Mouse (Mus musculus): ENCODE measurements at regions not wholly inside any gene's neighbourhood (a gene's known extent, or its start where the extent isn't known, plus 50 kb on each side); places are given as distances from the start of the nearest gene placed in this dataset.
A peak's percentile ranks its signal among the peaks of the same experiment; 100 is the strongest.
"Not testable (repeated sequence)": the region's sequence is repeated elsewhere in the genome, so short reads cannot be mapped to it uniquely, and the experiment has no call there.

- 91% methylated on average over 2 of the region's 2 CpGs for WGBS
These were observed 88.4 kb upstream of the Slc2a12 start for GRCm38 (mm10) chr10:22556401-22556800.

DNA sequence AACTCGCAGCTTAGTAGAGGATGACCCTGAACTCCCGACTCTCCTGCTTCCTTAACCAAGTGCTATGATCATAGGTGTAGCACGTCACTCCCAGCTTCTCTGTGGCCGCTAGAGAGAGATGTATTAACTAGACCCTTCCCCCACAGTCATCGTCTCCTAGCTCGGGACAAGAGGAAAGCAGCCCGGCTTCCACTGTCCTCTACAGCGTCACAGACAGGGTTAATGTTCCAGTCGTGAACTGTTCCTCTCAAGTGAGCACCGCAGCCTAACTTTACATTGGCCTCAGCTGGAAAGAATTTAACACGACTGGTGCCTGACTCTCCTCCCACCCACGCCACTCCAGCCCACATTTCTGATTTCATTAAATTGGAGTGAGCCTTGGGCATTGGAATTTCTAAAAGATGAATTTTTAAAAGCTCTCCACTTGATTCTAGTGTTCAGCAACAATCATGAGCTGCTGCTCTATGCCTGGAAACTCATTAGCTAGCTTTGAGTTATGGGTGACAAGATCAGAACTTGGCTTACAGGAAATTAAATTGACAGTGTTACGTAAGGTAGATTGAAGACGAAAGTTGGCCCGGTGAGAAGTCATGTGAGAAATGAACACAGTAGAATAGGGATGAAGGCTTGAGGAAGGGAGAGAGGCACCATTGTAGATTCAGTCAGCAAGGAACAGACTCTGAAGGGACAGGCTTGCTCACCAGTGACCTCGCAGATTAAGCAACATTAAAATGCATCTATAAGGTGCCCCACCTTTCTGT, 75.4 kb upstream of the Slc2a12 start:
- H3K27me3 ChIP-seq (replicated peaks); H3K27ac ChIP-seq; H3K9me3 ChIP-seq; H3K4me2 ChIP-seq (replicated peaks); H3K36me3 ChIP-seq; ATAC-seq (ENCODE audit: low FRiP score, low read depth); H3K9ac ChIP-seq; H3K4me1 ChIP-seq; H3K4me3 ChIP-seq: not testable (repeated sequence)
- 74% methylated on average over 16 of the region's 16 CpGs for WGBS

More at GRCm38 (mm10) chr10:22556401-22556800, 88.4 kb upstream of the Slc2a12 start:
- not testable (repeated sequence) for H3K27me3 ChIP-seq (replicated peaks); H3K27ac ChIP-seq; H3K9ac ChIP-seq; H3K4me1 ChIP-seq; ATAC-seq (ENCODE audit: low FRiP score, low read depth); H3K9me3 ChIP-seq; H3K4me3 ChIP-seq; H3K36me3 ChIP-seq; H3K4me2 ChIP-seq (replicated peaks)

- H3K27me3 ChIP-seq (replicated peaks); H3K4me1 ChIP-seq; H3K36me3 ChIP-seq; H3K27ac ChIP-seq; H3K9me3 ChIP-seq; H3K4me3 ChIP-seq; H3K9ac ChIP-seq; H3K4me2 ChIP-seq (replicated peaks); ATAC-seq (ENCODE audit: low FRiP score, low read depth): not testable (repeated sequence)
- WGBS, result 83% methylated on average over 4 of the region's 4 CpGs
These were observed 70.8 kb upstream of the Slc2a12 start for GRCm38 (mm10) chr10:22574048-22574447.

DNA sequence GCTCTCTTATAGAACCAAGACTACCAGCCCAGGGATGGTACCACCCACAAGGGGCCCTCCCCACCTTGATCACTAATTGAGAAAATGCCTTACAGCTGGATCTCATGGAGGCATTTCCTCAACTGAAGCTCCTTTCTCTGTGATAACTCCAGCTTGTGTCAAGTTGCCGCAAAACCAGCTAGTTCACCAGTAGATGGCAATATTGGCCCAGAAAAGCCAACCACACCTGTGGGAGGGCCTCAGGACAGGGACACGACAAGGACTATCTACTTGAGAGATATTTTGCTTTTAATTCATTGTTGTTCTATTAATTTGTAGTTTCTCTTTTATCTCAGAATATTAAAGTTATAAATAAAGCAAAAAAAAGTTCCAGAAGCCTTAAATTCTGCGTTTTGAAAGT, 65.4 kb upstream of the Slc2a12 start:
- H3K9me3 ChIP-seq; H3K4me1 ChIP-seq; H3K27me3 ChIP-seq (replicated peaks); H3K27ac ChIP-seq; H3K36me3 ChIP-seq; H3K9ac ChIP-seq; H3K4me3 ChIP-seq; H3K4me2 ChIP-seq (replicated peaks): not testable (repeated sequence)
- 0 out of 2 replicates have a peak, but pooled peaks have one; percentile 63 for ATAC-seq (ENCODE audit: low FRiP score, low read depth)
- WGBS, result 17% methylated on average over 3 of the region's 3 CpGs

GRCm38 (mm10) chr10:22581300-22581699, 63.5 kb upstream of the Slc2a12 start:
- not testable (repeated sequence) for H3K4me2 ChIP-seq (replicated peaks); H3K27ac ChIP-seq; H3K27me3 ChIP-seq (replicated peaks); H3K4me1 ChIP-seq; H3K9me3 ChIP-seq; H3K36me3 ChIP-seq; H3K9ac ChIP-seq; H3K4me3 ChIP-seq
- 0 out of 2 replicates have a peak, but pooled peaks have one; percentile 37 for ATAC-seq (ENCODE audit: low FRiP score, low read depth)
- 80% methylated on average over 9 of the region's 9 CpGs for WGBS

DNA sequence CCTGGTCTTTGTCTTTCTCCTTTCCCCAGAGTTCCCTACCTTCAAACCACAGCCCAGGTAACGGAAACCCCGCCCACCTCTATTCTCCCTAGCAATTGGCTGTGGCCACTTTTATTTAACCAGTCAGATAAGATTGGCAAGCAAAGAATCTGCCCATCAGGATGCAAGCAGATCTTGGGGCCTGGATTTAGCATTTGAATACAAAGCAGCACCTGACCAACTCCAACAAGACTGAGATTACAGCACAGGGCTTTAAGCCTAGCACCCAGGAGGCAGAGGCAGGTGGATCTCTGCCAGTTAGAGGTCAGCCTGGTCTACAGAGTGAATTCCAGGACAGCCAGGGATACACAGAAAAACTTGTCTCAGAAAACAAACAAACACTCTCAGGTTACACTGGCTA, 61.5 kb upstream of the Slc2a12 start:
- not testable (repeated sequence) for H3K4me3 ChIP-seq; H3K4me1 ChIP-seq; ATAC-seq (ENCODE audit: low FRiP score, low read depth); H3K36me3 ChIP-seq; H3K9me3 ChIP-seq; H3K4me2 ChIP-seq (replicated peaks); H3K27me3 ChIP-seq (replicated peaks); H3K9ac ChIP-seq; H3K27ac ChIP-seq
- 91% methylated on average over 2 of the region's 2 CpGs for whole genome bisulfite sequencing

GRCm38 (mm10) chr10:22588587-22588986, 56.2 kb upstream of the Slc2a12 start:
- not testable (repeated sequence) for H3K9me3 ChIP-seq; H3K27me3 ChIP-seq (replicated peaks); H3K4me2 ChIP-seq (replicated peaks); H3K36me3 ChIP-seq; ATAC-seq (ENCODE audit: low FRiP score, low read depth); H3K4me3 ChIP-seq; H3K4me1 ChIP-seq; H3K9ac ChIP-seq; H3K27ac ChIP-seq
- 91% methylated on average over 1 of the region's 1 CpGs for WGBS

DNA sequence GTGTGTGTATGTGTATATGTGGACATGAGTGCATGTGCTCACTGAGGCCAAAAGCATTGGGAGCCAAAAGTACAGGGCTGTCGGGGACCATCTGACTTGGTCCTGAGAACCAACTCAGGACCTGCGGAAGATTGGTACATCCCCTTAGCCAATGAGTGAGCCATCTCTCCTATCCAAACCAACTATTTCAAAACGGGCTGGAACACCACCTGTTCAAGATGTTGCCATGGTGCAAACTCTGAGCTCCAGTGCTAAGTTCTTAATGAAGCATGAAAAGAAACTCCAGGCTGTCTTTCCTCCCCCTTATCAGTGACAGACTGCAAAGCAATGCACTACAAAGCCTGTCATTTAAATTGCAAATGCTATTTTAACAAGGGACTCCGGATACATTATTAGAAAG, 53.1 kb upstream of the Slc2a12 start:
- H3K9ac ChIP-seq; H3K27ac ChIP-seq; H3K36me3 ChIP-seq; H3K27me3 ChIP-seq (replicated peaks); H3K4me2 ChIP-seq (replicated peaks); H3K4me1 ChIP-seq; H3K4me3 ChIP-seq; H3K9me3 ChIP-seq: not testable (repeated sequence)
- peak; percentile 82 for ATAC-seq (ENCODE audit: low FRiP score, low read depth)
- 36% methylated on average over 4 of the region's 4 CpGs for WGBS

- not testable (repeated sequence) for H3K9ac ChIP-seq; H3K4me1 ChIP-seq; H3K27me3 ChIP-seq (replicated peaks); H3K36me3 ChIP-seq; H3K9me3 ChIP-seq; H3K27ac ChIP-seq; H3K4me2 ChIP-seq (replicated peaks); H3K4me3 ChIP-seq
- WGBS, result 42% methylated on average over 4 of the region's 4 CpGs
- peak; percentile 50; the same call in 1 of the 2 replicates for ATAC-seq (ENCODE audit: low FRiP score, low read depth)
These were observed 52.6 kb upstream of the Slc2a12 start for GRCm38 (mm10) chr10:22592189-22592603.

GRCm38 (mm10) chr10:22592752-22593151, 52.1 kb upstream of the Slc2a12 start:
- not testable (repeated sequence) for H3K4me3 ChIP-seq; H3K27me3 ChIP-seq (replicated peaks); H3K36me3 ChIP-seq; H3K4me1 ChIP-seq; H3K27ac ChIP-seq; H3K9ac ChIP-seq; ATAC-seq (ENCODE audit: low FRiP score, low read depth); H3K9me3 ChIP-seq; H3K4me2 ChIP-seq (replicated peaks)
- WGBS, result 63% methylated on average over 6 of the region's 6 CpGs
